Mouse (Mus musculus) CH12.LX (cell line): ENCODE data around the gene Tbcel. TPM values are rescaled to one million over a fixed set of nuclear protein-coding genes. Genes with fewer than 3 reads are reported as not detected.

Experiments
- DNase-seq: peaks from one replicate; pipeline ENCODE4 v3.0.0-alpha.2; 2013; ENCODE audit errors: extremely low read depth
- H3K27ac ChIP-seq: 2 replicates; pipeline ENCODE4 v1.5.1; 2012; ENCODE audit warnings: low read depth, mild to moderate bottlenecking, control low read depth, moderate library complexity; ENCODE audit not compliant: insufficient read depth
- H3K27me3 ChIP-seq: replicated peaks from 2 replicates; pipeline ENCODE3; 2012; ENCODE audit warnings: inconsistent platforms
- H3K36me3 ChIP-seq, 2 experiments: replicated peaks in 1 of 2; 2 replicates each; pipeline versions ENCODE3 to v1.6.1; 2012; ENCODE audit warnings: inconsistent platforms in 1 of 2, low read length in 1 of 2, mild to moderate bottlenecking in 1 of 2, mixed read lengths in 1 of 2, moderate library complexity in 1 of 2; ENCODE audit not compliant: control insufficient read depth in 1 of 2, insufficient read depth in 1 of 2
- H3K4me1 ChIP-seq, 2 experiments: 2 replicates each; pipeline ENCODE4 v1.6.1; 2012; ENCODE audit warnings: inconsistent platforms in 1 of 2, moderate library complexity in 1 of 2; ENCODE audit not compliant: insufficient read depth in 2 of 2, control insufficient read depth in 1 of 2
- H3K4me2 ChIP-seq: 2 replicates; pipeline ENCODE4 v1.6.1; 2012; ENCODE audit warnings: low read depth, mild to moderate bottlenecking, control low read depth; ENCODE audit not compliant: poor library complexity, insufficient read depth, severe bottlenecking
- H3K4me3 ChIP-seq, 3 experiments: fragments of 150-350 bp in 1 of 3; sonication (generic) in 1 of 3; replicated peaks in 1 of 3; 2 replicates each; pipeline versions ENCODE3 to v1.5.1; 2011 to 2012; ENCODE audit warnings: low read depth in 2 of 3, low read length in 2 of 3, mild to moderate bottlenecking in 2 of 3, moderate library complexity in 2 of 3, control low read depth in 1 of 3, improper control_type of control experiment in 1 of 3, inconsistent platforms in 1 of 3, mixed read lengths in 1 of 3; ENCODE audit not compliant: poor library complexity in 1 of 3
- H3K79me2 ChIP-seq: replicated peaks from 2 replicates; pipeline ENCODE4 v1.6.1; 2012; ENCODE audit warnings: mild to moderate bottlenecking, moderate library complexity; ENCODE audit not compliant: control insufficient read depth, poor library complexity, insufficient read depth, severe bottlenecking; ENCODE audit errors: extremely low read depth
- H3K9ac ChIP-seq: 2 replicates; pipeline ENCODE4 v1.6.1; 2012; ENCODE audit warnings: low read depth, mild to moderate bottlenecking, control low read depth, moderate library complexity; ENCODE audit not compliant: insufficient read depth
- H3K9me3 ChIP-seq: replicated peaks from 2 replicates; pipeline ENCODE3; 2012; ENCODE audit warnings: low read length, inconsistent platforms, mixed read lengths
- BHLHE40 ChIP-seq: IDR thresholded peaks from 2 replicates; pipeline ENCODE4 v1.6.1; 2011; ENCODE audit warnings: mild to moderate bottlenecking, low read depth, low read length, improper control_type of control experiment
- CHD1 ChIP-seq: IDR thresholded peaks from 2 replicates; pipeline ENCODE4 v1.6.1; 2012; ENCODE audit warnings: low read depth, low read length, improper control_type of control experiment, inconsistent platforms
- CHD2 ChIP-seq: IDR thresholded peaks from 2 replicates; pipeline ENCODE4 v1.6.1; 2011; ENCODE audit warnings: low read length, improper control_type of control experiment
- E2F4 ChIP-seq: IDR thresholded peaks from 2 replicates; pipeline ENCODE4 v1.6.1; 2011; ENCODE audit warnings: low read depth, low read length, improper control_type of control experiment; ENCODE audit not compliant: insufficient replicate concordance
- ELF1 ChIP-seq: IDR thresholded peaks from 2 replicates; pipeline ENCODE4 v1.6.1; 2014; ENCODE audit warnings: low read depth, mild to moderate bottlenecking, inconsistent platforms, low read length, improper control_type of control experiment
- EP300 ChIP-seq: IDR thresholded peaks from 2 replicates; pipeline ENCODE4 v1.6.1; 2011; ENCODE audit warnings: low read length, improper control_type of control experiment
- IRF4 ChIP-seq: IDR thresholded peaks from 2 replicates; pipeline ENCODE4 v1.6.1; 2014; ENCODE audit warnings: low read depth, mild to moderate bottlenecking, inconsistent platforms, low read length, improper control_type of control experiment
- KAT2A ChIP-seq: IDR thresholded peaks from 2 replicates; pipeline ENCODE4 v1.6.1; 2012; ENCODE audit warnings: low read length, improper control_type of control experiment, inconsistent platforms; ENCODE audit not compliant: insufficient replicate concordance
- MAFK ChIP-seq: IDR thresholded peaks from 2 replicates; pipeline ENCODE4 v1.6.1; 2011; ENCODE audit warnings: low read length, improper control_type of control experiment; ENCODE audit not compliant: insufficient replicate concordance
- MAX ChIP-seq: IDR thresholded peaks from 2 replicates; pipeline ENCODE4 v1.6.1; 2011; ENCODE audit warnings: low read length, improper control_type of control experiment
- MEF2A ChIP-seq: IDR thresholded peaks from 2 replicates; pipeline ENCODE4 v1.6.1; 2014; ENCODE audit warnings: low read depth, mild to moderate bottlenecking, inconsistent platforms, low read length, improper control_type of control experiment, borderline replicate concordance
- MYC ChIP-seq: IDR thresholded peaks from 2 replicates; pipeline ENCODE4 v1.6.1; 2011; ENCODE audit warnings: low read depth, mild to moderate bottlenecking, improper control_type of control experiment, low read length
- NELFE ChIP-seq: IDR thresholded peaks from 2 replicates; pipeline ENCODE4 v1.6.1; 2011; ENCODE audit warnings: low read depth, low read length, improper control_type of control experiment
- NRF1 ChIP-seq: IDR thresholded peaks from 2 replicates; pipeline ENCODE4 v1.6.1; 2014; ENCODE audit warnings: low read depth, mild to moderate bottlenecking, inconsistent platforms, low read length, improper control_type of control experiment, moderate library complexity
- POLR2A ChIP-seq: IDR thresholded peaks from 2 replicates; pipeline ENCODE4 v1.6.1; 2011; ENCODE audit warnings: low read depth, mild to moderate bottlenecking, improper control_type of control experiment, low read length
- POLR2AphosphoS2 ChIP-seq: IDR thresholded peaks from 2 replicates; pipeline ENCODE4 v1.6.1; 2011; ENCODE audit warnings: low read depth, low read length, improper control_type of control experiment
- TBP ChIP-seq: conservative IDR thresholded peaks from 2 replicates; pipeline ENCODE4 v1.6.1; 2011; ENCODE audit warnings: low read depth, low read length, improper control_type of control experiment
- TCF12 ChIP-seq: IDR thresholded peaks from 2 replicates; pipeline ENCODE4 v1.6.1; 2014; ENCODE audit warnings: low read depth, mild to moderate bottlenecking, inconsistent platforms, low read length, improper control_type of control experiment
- UBTF ChIP-seq: IDR thresholded peaks from 2 replicates; pipeline ENCODE4 v1.6.1; 2012; ENCODE audit warnings: low read depth, mild to moderate bottlenecking, inconsistent platforms, low read length, improper control_type of control experiment, moderate library complexity
- USF2 ChIP-seq: conservative IDR thresholded peaks from 2 replicates; pipeline ENCODE4 v1.6.1; 2011; ENCODE audit warnings: low read depth, low read length, improper control_type of control experiment
- ZMIZ1 ChIP-seq: IDR thresholded peaks from 2 replicates; pipeline ENCODE4 v1.6.1; 2012; ENCODE audit warnings: low read depth, mild to moderate bottlenecking, inconsistent platforms, low read length, improper control_type of control experiment
- dilution Hi-C: fragments of 300-500 bp; cut with MboI; formaldehyde crosslinking; loops from 2 replicates; pipeline ENCODE4 v1.14.3; 2020; ENCODE audit warnings: low sequenced_read_pairs; ENCODE audit not compliant: extremely low pct_unique_long_range_greater_than_20kb, extremely low pct_ligation_motif_present
- in situ Hi-C: fragments of 300-500 bp; cut with MboI; formaldehyde crosslinking; loops from 3 replicates; pipeline ENCODE4 v1.14.3; 2019; ENCODE audit warnings: low sequenced_read_pairs, low pct_ligation_motif_present, low pct_unique_long_range_greater_than_20kb, mixed read lengths
- polyA plus RNA-seq: library from polyadenylated mRNA; unstranded; fragments of >175 nt; gene quantifications from 2 replicates; pipeline ENCODE4 v1.2.1, GENCODE M21; 2012; ENCODE audit warnings: low read depth; ENCODE audit not compliant: insufficient read length
- total RNA-seq, 2 experiments: library from RNA; depleted of rRNA; stranded (reverse); fragments of 300-350 nt in 1 of 2; fragments of >200 nt in 1 of 2; gene quantifications; 2 replicates each; pipeline ENCODE4 v1.2.3; 2012 to 2014

Gene Tbcel
- total and polyA plus RNA-seq, 3 experiments = 5.3 to 10.0 (median 5.9) TPM

- H3K9me3 ChIP-seq = no peaks in the 10 kb centered on the region
- in situ Hi-C loops = no loop called here
- H3K9ac ChIP-seq = no peak overlapping the region
- no peak overlapping the region for H3K27ac ChIP-seq
- no peaks in the 10 kb centered on the region for H3K79me2 ChIP-seq
- peaks cover 0 to 3% of the 10 kb centered on the region in 2 experiments; a peak in 2 of 4 replicates for H3K4me1 ChIP-seq
- dilution Hi-C loops = no loop called here
- H3K27me3 ChIP-seq = no peaks in the 10 kb centered on the region
- H3K4me2 ChIP-seq = no peak overlapping the region
- no peak for TF ChIP-seq MEF2A
- TF ChIP-seq UBTF = no peak
- no peak for TF ChIP-seq BHLHE40
- TF ChIP-seq TCF12 = no peak
- TF ChIP-seq, all 38 proteins: peak for 0
- H3K36me3 ChIP-seq = peaks cover 2 to 30% of the 10 kb centered on the region in 2 experiments
- DNase-seq = no peak
- H3K4me3 ChIP-seq = no peak overlapping the region
These were observed 96.3 kb downstream of the Tbcel start for GRCm38 (mm10) chr9:42411296-42411695.

GRCm38 (mm10) chr9:42405736-42406135 lies 101.9 kb downstream of the Tbcel start:
- Histone ChIP-seq H3K27ac (no peak overlapping the region), H3K4me2 (no peak overlapping the region), H3K9me3 (no peaks in the 10 kb centered on the region), H3K79me2 (no peaks in the 10 kb centered on the region), H3K36me3 (no peaks in the 10 kb centered on the region), H3K9ac (no peak overlapping the region), H3K4me1 (peaks cover 0 to 3% of the 10 kb centered on the region in 2 experiments; a peak in 2 of 4 replicates), H3K27me3 (no peaks in the 10 kb centered on the region), H3K4me3 (no peak overlapping the region)
- no peak for DNase-seq
- dilution Hi-C loops = no loop called here
- in situ Hi-C loops = no loop called here
- TF ChIP-seq NRF1 = no peak
- TF ChIP-seq TCF12 = no peak
- TF ChIP-seq USF2 = no peak
- TF ChIP-seq CHD2 = no peak
- TF ChIP-seq IRF4 = no peak
- TF ChIP-seq NELFE = no peak
- TF ChIP-seq MEF2A = no peak
- no peak for TF ChIP-seq EP300
- no peak for TF ChIP-seq MAFK
- no peak for TF ChIP-seq TBP
- no peak for TF ChIP-seq POLR2A
- no peak for TF ChIP-seq CHD1
- no peak for TF ChIP-seq KAT2A
- TF ChIP-seq MAX = no peak
- TF ChIP-seq POLR2AphosphoS2 = no peak
- no peak for TF ChIP-seq MYC
- TF ChIP-seq ELF1 = no peak
- no peak for TF ChIP-seq E2F4
- no peak for TF ChIP-seq ZMIZ1
